Mouse (Mus musculus) right cerebral cortex, postnatal 4 days (tissue): Measurements from ENCODE around the gene Arhgap15.

ENCODE experiments used
- DNase-seq: peaks from one replicate; pipeline ENCODE4 v3.0.0-alpha.2; 2022

Gene Arhgap15

DNA sequence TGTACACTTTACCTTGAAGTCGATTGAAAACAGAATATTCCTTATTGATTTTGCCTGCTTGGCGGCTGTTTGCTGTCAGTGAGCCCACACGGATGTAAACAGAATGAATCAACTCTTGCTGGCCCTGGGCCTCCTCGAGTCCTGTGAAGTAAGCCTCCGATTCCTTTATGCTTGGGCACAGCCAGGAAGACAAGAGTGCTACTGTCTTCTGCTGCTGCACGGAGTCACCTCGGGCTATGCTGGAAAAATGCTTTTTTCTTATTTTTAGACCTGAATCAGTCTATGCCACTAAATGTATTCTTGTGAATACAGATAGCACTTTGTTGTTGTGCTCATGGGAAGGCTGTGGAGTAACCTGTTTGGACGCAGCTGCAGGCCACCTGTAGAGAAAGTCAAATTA is 469.7 kb downstream of the Arhgap15 start:
- DNase-seq, result no peak

DNA sequence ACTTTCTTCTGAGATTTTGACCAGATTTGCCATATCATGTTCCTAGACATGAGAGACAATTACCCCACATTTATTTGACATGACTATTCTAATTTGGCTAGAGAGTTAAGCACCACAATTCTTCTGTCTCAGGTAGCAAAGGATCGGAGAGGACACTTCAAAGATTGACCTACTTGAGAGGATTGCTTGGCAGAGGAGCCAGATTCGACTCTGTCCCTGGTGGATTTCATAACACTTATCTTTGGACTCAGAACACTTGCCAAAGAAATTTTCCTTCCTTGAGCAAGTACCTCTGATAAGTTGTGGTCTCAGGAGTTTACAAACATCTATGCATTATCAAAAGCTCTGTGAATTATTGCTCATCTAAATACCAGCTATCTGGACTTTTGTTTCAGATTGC is 473.1 kb downstream of the Arhgap15 start:
- DNase-seq, result no peak

DNA sequence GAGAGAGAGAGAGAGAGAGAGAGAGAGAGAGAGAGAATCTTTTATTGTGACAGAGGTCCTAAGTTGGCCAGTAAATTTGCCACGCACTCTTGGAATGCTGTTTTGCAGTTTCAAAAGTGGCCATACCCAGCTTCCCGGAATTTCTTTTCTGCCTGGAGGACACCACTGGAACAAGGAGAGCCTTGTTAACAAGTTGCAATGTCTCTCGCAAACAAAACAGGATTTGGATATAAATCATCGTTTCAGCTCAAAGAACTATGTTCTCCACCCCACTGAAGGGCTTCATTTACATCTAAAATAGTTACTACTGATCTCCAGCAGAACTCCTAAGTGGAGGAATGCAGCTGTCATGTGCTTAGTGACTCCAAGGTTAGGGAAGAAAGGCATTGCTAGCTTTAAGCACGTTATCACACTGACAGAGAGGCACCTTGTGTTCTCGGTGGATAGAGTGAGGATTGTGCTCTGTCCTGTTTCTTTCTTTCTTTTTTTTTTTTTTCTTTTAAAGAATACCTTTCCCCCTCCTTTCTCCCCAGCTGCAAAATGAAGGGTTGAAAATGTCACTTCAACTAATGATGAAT is 473.6 kb downstream of the Arhgap15 start:
- DNase-seq, result no peak

DNA sequence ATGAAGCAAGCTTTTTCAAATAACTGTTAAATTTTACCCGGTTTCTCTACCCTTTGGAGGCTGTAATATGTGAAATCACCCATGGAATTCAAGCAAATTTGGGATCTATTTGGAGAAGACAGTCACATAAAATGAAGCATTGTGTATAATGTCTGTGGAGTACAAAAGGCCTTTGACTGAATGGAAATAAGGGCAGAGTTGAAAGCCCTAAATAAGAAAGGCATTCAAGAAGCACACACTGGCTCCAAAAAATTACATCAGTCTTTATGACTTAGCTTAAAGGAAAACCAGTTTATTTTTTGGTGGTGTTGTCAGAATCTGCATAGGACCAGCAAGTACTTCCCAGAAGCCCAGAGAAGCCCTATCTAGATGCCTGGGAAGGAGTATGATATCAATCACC is 486.2 kb downstream of the Arhgap15 start:
- no peak for DNase-seq

DNA sequence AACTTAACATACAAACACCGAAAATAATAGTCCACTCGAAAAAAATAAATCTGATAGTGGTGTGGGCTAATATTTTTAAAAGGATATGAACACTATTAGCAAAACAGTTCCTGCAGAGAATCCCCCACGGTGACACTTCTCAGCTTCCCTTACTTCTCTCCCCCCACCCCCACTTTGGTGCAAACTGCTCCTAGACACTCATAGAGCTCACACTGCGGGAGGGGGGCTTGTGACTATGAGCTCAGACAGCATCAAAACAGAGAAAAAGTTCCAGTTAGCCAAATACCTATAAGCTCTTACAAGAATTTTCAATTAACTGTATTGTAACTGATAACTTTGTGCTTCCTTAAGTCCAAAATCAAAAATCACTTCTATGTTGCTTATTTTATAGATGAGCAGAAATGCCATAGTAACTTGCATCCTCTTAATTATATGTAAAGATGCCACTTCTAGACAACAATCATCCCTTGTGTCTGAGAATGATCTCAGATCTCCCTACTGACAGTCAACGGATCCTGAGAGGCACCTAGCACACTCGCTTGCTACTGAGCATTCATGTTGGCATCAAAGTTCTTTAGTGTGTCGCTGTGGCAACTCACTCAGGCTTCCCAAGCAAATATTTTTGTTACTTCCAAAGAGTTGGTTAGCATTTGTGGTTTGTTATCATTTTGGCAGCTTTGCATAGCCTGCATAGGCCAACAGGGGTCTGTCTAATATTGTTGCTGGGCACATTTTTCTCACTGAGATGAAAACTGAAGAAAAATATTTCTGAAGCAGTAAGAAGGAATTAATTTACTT is 493.2 kb downstream of the Arhgap15 start:
- DNase-seq, result no peak

DNA sequence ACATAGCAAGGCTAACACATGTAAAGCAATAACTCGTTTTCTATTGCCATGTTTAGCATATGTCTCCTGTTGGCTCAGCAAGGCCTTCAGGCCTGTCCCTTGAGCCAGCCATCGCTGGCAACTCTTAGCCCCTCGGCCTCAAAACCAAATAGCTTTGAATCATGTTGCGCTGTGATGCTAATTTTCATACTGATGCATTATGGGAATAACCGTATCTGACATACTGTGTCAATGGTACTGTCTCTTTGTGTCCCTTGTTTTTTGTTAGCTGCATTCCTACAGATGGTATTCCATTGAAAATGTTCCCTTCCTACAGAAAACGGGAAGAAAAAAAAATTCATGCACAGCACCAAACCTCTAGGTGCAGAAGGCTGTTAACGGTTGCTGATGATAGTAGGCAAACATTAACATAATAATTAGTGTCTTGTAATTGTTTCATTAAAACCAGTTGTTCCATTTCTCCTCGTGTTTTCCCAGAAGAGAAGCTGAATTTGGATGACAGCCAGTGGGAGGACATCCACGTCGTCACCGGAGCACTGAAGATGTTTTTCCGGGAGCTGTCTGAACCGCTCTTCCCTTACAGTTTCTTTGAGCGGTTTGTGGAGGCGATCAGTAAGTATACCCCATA is 494.1 kb downstream of the Arhgap15 start:
- no peak for DNase-seq

DNA sequence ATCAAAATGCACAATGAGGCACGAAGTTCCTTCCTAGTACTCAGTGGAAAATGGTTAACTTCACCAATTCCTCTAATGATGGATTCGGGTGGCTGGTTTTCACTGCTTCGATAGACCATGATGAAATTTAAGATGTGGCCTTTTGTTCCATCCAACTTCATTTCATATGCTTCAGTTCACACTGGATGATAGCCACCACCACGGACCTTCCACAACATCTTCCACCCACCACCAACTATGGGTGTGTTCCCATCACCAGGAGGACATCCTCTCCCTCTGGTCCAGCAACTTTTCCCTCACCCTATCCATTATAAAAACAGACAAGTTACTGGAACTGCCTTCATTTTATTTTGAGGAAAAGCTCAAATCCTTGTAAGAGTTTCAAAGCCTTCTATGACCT is 506.7 kb downstream of the Arhgap15 start:
- no peak for DNase-seq

DNA sequence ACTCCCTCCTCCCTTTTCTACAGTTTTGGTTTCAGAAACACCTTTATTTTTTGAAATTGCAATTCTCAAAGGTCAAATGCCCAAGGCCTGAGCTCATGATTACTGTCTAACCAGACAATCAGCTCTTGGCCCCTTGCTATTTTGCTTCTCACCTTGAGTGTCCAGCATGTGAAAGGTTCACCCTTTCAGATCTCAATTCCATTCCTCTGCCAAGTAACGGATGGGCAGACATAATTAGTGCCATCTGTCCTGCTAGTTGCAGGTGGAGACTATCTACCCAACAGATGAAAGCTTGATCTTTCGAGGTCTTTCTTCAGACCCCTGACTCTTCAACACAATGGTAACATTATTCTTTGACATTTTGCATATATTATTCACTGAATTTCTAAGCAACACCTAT is 509.3 kb downstream of the Arhgap15 start:
- no peak for DNase-seq

DNA sequence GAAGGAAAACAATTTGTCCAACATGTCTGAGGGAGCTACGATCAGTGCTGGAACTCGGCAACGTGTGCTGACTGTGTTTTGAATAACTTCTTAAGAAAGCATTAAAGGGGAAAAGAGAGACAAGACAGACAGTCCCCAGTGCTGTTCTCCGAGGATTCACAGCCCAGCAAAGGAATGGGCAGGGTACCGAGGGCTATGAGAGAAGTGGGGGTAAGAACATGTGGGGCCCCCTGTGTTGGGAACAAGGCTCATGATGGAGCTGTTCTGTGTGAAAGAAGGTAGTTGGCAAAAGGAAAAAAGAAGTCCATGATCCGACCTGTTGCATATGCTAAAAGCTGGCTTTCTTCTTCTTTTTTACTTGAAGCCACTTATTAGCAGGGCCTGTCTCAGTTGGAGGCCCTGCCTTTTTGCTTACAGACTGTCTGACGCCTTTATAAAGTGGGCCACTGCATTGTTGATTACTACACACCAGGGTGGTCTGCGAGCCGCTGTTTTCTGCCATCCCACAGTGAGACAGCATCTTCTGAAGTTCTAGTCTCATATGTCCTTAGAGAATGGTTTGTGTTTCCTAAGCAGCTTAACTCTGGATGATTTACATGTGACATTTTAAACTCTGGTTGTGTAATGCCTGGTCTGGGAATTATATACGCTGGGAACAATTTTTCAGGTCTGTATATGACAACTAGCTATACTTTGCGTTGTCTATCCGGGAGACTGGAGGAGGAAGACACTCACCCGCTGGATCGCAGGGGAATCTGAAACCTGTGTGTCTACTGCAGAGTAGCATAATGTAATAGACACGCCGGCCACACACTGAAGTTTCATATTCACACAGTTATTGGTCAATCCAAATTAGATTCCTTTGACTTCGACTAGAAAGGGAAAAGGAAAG is 523.1 kb downstream of the Arhgap15 start:
- DNase-seq, result no peak

DNA sequence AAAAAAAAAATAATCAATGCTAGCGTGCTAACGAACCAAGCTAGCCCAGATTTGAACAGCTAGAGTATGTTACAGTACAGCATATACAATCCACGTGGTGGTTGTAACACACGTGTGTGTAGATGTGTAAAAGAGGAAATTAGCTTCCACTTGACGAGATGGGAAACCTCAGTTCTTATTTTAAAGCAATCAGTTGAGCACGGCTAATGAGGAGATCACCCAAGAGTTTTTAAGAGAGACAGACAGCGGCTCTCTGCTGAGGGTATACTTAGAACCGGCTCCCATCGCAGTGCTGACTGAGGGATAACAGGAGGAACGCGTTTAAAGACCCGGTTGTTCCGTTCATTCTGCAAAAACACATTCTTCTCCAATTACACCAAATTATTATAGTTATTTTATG is 524.0 kb downstream of the Arhgap15 start:
- no peak for DNase-seq

DNA sequence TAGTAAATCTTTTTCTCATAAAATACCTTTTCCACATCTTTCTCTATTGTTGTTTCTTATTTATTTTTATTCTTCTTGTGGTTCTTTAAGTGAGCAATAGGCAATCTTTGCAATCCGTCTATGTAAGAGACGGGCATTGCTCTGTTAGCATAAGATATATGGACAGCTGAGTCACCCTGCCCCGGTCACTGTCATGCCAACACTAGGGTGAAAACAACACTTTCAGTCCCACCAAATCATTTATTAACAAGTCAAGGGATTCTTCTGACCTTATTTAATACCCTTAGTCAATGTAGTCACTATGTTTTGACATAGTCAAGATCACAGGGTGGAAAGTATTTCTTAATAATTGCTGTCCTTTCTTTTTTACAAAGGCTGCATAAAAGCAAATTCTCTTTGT is 525.8 kb downstream of the Arhgap15 start:
- no peak for DNase-seq

DNA sequence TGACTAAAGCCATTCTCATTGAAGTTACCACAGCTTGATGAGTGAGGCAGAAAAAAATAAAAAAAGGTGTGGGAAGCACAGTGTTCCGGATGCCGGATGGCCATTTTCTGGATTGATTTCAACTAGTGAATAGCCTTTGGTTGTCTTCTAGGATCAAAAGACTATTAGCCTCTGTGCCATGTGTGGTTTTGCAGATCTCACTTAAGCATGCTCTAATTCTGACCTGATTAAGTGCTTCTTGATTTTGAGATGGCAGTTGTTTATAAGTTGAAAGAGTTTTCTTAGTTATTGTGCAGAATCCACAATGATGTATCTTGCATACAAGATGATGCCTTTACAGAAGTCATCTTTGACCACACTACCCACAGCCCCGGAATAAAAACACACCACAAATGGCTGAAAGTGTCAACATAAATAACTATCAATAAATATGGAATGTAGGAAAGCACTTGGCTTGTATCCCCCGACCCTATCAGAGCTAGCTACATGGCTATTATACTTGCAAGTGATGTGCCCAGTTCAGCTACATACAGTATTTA is 537.6 kb downstream of the Arhgap15 start:
- no peak for DNase-seq

DNA sequence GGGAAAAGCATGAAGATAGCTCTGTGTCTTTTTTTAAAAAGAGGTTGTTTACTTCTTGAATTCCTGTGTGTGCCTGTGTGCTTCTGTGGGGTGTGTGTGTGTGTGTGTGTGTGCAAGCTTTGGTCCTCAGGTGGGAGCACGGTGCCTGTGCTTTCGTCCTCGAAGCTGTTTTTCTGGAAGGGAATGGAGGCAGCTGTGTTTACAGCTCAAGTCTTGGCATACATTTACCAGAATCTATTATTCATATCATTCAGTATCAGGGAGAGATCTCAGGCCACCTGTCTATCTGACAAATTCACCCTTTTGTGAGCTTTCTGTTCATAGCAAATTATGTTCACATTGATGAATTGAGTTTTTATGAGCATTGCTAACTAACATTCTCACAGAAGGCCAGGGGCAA is 550.5 kb downstream of the Arhgap15 start:
- no peak for DNase-seq

DNA sequence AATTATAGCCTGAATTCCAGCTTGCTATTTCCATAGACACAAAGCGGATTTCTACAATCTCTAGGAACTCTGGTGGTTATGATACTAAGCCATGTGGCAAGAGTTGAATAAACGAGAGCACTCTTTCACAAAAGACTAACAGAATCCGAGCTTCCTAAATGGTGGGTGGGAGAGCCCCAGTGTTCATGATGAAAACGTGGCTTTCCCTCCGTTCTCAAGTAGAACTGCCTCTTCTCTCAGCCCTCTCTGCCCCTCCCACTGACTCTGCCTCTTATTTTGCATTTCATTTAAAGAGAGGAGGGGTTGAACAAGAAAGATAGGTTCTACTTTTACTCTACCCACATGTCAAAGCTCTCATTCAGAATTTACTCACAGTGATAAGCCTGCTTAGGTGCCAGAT is 551.3 kb downstream of the Arhgap15 start:
- DNase-seq, result no peak

DNA sequence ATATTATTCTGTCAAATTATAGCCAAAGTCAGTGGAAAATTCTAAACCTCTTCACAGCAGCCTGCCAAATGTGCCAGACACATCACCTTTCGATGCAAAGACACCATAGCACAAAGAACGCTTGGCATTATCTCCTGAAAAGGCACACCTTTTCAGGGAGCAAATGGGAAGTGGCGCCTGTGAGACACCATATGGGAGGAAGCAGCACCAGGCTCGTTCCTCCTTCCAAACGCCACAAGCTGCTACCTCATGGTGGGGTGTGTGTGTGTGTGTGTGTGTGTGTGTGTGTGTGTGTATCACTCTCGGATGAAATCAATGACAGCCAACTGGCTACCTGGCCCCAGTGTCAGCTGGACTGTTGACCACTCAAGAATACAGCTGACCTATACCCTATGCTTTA is 551.8 kb downstream of the Arhgap15 start:
- DNase-seq, result peak; percentile 16

DNA sequence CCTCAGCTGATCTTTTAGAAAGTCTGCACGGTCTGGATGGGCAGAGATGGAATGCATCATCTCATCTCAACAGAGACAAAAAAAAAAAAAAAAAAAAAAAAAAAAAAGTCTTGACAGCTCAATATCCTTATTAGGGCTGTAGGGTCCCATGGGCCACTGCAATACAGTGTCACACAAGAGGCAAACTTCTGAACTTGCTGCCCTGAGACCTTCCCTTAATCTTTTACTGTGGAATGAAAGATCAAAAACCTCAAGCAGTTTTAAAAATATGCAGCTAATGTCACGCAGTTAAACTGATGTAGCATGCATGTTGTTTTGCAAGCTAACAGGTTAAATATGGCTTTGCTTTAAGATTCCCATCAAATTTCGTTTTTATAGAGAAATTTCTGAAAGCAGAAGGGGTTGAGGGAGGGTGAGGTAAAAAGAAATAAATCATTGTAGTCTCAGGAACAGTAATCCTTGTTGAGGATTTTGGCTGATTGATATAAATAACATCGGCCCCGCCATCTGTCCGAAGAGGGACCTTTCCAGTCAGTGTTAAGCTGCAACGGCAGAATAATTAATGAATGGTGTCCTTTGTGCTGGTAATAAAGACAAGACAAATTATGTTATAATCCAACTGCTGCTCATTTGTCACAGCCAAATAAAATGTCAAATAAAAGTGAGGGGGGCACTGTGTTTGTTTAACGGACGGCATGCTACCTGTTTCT is 555.8 kb downstream of the Arhgap15 start:
- no peak for DNase-seq

DNA sequence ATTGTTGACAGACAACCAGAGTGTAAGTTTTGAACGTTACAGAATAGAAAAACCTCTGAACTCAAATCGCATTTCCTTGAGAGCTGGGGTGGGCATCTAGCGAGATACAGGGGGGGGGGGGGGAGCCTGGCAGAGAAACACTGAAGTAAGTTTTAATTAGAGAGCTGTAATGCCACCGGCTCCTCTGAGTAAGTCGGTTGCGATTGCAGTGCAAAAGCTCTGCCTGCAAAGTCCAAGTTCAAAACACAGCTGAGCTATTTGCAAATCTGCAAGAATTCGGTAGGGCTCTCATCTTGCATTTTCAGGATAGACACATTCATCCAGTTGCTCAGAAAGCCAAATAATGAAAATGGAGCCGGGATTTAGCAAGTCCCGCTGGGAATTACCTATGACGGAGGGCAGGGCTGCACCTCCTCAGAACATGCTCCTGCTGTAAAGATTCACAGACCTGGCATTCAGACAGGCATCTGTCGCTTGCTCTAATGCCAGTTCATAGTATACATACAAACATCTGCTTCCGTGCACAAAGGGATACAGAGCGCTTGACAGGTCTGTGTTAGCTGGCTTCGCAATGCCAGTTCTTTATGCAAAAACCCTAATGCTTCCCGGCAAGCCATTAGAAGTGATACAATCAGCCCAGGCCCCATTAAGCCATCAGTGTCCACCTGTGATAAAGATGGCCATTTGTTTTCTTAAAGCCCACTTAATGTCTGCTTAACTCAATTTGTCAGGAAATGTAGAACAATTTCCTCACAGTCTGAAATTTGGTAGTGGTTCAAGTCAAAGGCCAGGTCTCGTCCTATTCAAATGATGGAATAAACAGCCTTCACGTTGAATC is 556.6 kb downstream of the Arhgap15 start:
- DNase-seq, result no peak

DNA sequence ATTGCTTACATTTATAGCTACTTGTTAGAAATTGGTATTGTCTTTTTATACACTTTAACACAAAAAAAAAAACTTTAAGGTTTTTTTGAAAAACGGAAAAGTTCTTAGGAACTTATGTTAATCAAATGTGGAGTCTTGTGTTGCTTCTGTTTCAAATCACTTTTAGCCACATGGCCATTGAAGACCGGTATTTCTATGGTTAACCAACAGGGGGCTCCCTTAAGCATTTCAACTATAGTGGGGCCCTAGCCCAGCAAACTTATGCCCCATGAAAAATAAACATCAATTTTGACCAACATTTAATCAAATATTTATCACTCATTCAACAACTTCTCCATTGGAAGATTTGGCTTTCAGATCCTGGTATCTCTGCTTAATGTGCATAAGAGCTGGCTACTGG is 557.5 kb downstream of the Arhgap15 start:
- DNase-seq, result no peak

DNA sequence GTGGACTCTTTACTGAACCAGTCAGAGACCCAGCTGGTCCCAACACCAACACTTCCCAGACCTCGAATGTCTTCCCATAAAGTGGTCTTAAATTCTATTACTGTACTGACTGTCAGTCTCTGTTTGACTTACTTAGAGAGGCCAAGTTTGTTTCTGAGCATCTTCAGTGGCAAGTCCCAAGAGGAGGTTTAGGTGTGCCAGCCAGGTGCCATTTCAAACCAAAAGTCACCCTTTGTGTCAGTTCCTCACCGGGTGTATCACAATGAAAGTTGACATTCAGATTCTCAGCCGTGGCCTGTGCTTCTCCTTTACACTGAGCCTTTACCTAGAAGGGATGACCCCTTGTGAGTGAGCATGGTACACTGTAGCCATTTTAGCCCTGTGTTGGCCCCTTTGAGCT is 560.5 kb downstream of the Arhgap15 start:
- no peak for DNase-seq

DNA sequence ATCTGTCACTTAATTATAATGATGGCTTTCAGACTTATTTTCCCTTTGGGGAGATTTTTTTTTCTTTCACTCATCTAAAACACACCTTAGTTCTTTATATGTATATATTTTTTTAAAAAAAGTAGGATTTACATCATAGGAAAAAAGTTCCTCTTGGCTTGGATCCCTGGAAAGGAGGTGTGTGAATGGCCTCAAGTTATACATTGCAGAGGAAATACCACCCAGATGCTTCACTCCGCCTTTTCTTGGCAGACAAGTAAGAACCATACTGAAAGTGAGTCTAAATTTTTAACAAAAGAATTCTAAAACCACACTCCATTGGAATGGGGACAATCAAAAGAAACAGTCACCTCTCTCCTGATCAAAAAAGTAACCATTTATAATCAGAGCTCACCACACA is 560.9 kb downstream of the Arhgap15 start:
- no peak for DNase-seq

DNA sequence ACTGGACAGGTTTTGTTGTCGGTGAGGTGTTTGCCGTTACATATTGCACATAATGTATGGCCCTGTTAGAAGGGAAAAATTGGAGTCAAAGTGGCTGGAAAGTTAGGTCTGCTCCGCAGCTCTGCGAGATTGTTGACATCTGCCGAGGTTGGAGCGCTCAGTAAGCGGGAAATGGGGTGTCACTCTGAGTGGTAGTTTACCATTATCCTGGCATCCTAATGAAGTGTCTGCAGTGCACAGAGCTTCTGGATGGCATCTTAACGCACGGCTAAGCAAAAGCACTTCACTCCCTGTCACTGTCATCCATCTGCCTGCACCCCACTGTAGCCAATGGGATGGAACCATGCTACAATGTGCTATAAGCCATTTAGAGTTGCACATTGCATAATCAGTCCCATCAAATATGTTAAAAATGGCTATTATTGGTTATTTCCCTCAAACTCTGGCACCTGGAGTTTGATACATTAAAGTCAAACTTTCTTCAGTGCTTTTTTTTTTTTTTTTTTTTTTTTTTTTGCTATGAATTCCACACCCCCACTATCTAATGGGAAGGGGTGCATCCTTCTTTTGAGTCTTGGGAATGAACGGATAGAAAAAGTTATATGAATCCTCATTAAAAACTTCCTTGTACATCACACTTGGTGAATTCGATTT is 561.6 kb downstream of the Arhgap15 start:
- no peak for DNase-seq
